Mouse (Mus musculus): ENCODE results near the gene Gm17334.

DNA sequence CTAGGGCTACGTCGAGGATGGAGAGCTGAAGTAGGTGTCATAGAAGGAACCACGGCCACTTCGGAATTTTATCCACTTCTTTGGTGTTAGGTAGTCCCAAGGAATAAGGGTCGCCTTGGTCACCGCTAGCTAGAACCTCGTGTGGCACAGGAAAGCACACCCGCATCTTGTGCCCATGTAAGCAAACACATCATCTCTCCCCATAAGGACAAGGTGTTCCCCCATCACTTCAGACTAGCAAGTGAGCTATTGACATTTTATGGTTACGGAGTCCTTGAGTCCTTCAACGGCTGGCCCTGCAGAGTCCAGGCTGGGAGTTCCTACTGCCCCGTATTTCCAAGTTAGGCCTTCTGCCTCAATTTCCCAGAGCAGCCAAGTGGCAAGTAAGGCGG, 3.8 kb downstream of the Gm17334 start:
- TF ChIP-seq CTCF (IDR thresholded peaks at IDR 0.05; ENCODE audit: insufficient read depth, low read length) (no peak), POLR2A (IDR thresholded peaks at IDR 0.05; ENCODE audit: borderline replicate concordance, extremely low read depth, low read depth, low read length) (no peak)

Data from lung, adult 2 months (tissue).